Mouse (Mus musculus) liver, postnatal 0 days (tissue): Measurements from ENCODE around the gene Myod1. TPM values are rescaled to one million over a fixed set of nuclear protein-coding genes. Genes with fewer than 3 reads are reported as not detected.
A peak's percentile ranks its signal among the peaks of the same experiment; 100 is the strongest.

Source experiments
- ATAC-seq: fragments of 200-750 bp; cut with Nextera tagmentation; 2 replicates; pipeline ENCODE4 v1.8.0; 2017; ENCODE audit warnings: mild to moderate bottlenecking, moderate library complexity
- DNase-seq: peaks from one replicate; pipeline ENCODE4 v3.0.0-alpha.2; 2016
- H3K27ac ChIP-seq: fragments of 300-500 bp; sonication (generic); 2 replicates; pipeline ENCODE4 v1.5.1; 2014; ENCODE audit warnings: antibody characterized with exemption, moderate library complexity, mild to moderate bottlenecking, low read depth
- H3K27me3 ChIP-seq: fragments of 300-500 bp; sonication (generic); 2 replicates; pipeline ENCODE4 v1.6.1; 2014; ENCODE audit warnings: low read length, control low read depth, mixed read lengths; ENCODE audit not compliant: insufficient read depth
- H3K36me3 ChIP-seq: fragments of 300-500 bp; sonication (generic); replicated peaks from 2 replicates; pipeline ENCODE4 v1.6.1; 2014; ENCODE audit warnings: mild to moderate bottlenecking, control low read depth, low read length, moderate library complexity, mixed read lengths; ENCODE audit not compliant: insufficient read depth
- H3K4me1 ChIP-seq: fragments of 300-500 bp; sonication (generic); 2 replicates; pipeline ENCODE4 v1.6.1; 2014; ENCODE audit warnings: antibody characterized with exemption, mild to moderate bottlenecking, control low read depth; ENCODE audit not compliant: insufficient read depth
- H3K4me2 ChIP-seq: fragments of 300-500 bp; sonication (generic); 2 replicates; pipeline ENCODE4 v1.6.1; 2014; ENCODE audit warnings: low read depth, mild to moderate bottlenecking, low read length, moderate library complexity, mixed read lengths
- H3K4me3 ChIP-seq: fragments of 300-500 bp; sonication (generic); 2 replicates; pipeline ENCODE4 v1.5.1; 2014; ENCODE audit warnings: low read depth, low read length
- H3K9ac ChIP-seq: fragments of 300-500 bp; sonication (generic); replicated peaks from 2 replicates; pipeline ENCODE4 v1.6.1; 2014; ENCODE audit warnings: mild to moderate bottlenecking, moderate library complexity
- H3K9me3 ChIP-seq: fragments of 300-500 bp; sonication (generic); 2 replicates; pipeline ENCODE4 v1.6.1; 2016; ENCODE audit warnings: mild to moderate bottlenecking, control low read depth, low read length, mixed read lengths
- CTCF ChIP-seq: sonication (generic); IDR thresholded peaks from 2 replicates; pipeline ENCODE4 v1.5.1; 2016; ENCODE audit warnings: antibody characterized with exemption, low read depth
- EP300 ChIP-seq: IDR thresholded peaks from 2 replicates; pipeline ENCODE4 v1.6.1; 2016; ENCODE audit warnings: antibody characterized with exemption, low read depth, mild to moderate bottlenecking
- WGBS: fragments of 180-500 bp; shearing (Covaris S2); extraction: QIAGEN DNeasy Blood & Tissue Kit; methylation state at CpG from one replicate; pipeline ENCODE4 v1.1.7; 2014; ENCODE audit not compliant: insufficient replicate concordance; 5-methylcytosine and 5-hydroxymethylcytosine counted together
- polyA plus RNA-seq: library from polyadenylated mRNA; unstranded; fragments of >200 nt; fragmentation: Nextera tagmentation; extraction: Ambion mirVana; gene quantifications from 2 replicates; pipeline ENCODE4 v1.2.1, GENCODE M21; 2015

Gene Myod1
- polyA plus RNA-seq, 1 experiment from 2014 or later, result not detected

GRCm38 (mm10) chr7:46387430-46387829 lies 11.2 kb downstream of the Myod1 start:
- no peaks in the 10 kb centered on the region for H3K27me3 ChIP-seq
- ATAC-seq, result no peak
- no peak overlapping the region for H3K27ac ChIP-seq
- 76% methylated on average over 3 of the region's 3 CpGs for whole genome bisulfite sequencing
- H3K4me2 ChIP-seq, result no peak overlapping the region
- H3K9me3 ChIP-seq, result no peaks in the 10 kb centered on the region
- no peak for DNase-seq
- H3K4me3 ChIP-seq, result no peak overlapping the region
- TF ChIP-seq EP300, result no peak
- TF ChIP-seq CTCF, result no peak
- no peaks in the 10 kb centered on the region for H3K4me1 ChIP-seq
- H3K36me3 ChIP-seq, result no peaks in the 10 kb centered on the region
- H3K9ac ChIP-seq, result no peak overlapping the region

- Histone ChIP-seq H3K9ac (no peak overlapping the region), H3K9me3 (no peaks in the 10 kb centered on the region), H3K27ac (no peak overlapping the region), H3K4me2 (no peak overlapping the region), H3K27me3 (peaks cover 14% of the 10 kb centered on the region), H3K4me1 (no peaks in the 10 kb centered on the region), H3K36me3 (no peaks in the 10 kb centered on the region), H3K4me3 (no peak overlapping the region)
- TF ChIP-seq EP300 (no peak), CTCF (no peak)
- WGBS, result 48% methylated on average over 10 of the region's 10 CpGs
- DNase-seq, result no peak
- ATAC-seq, result no peak
These were observed 13.3 kb downstream of the Myod1 start for GRCm38 (mm10) chr7:46389456-46390085.

- ATAC-seq, result no peak
- no peaks in the 10 kb centered on the region for H3K36me3 ChIP-seq
- H3K4me1 ChIP-seq, result no peaks in the 10 kb centered on the region
- WGBS, result 46% methylated on average over 4 of the region's 4 CpGs
- H3K4me3 ChIP-seq, result no peak overlapping the region
- H3K9ac ChIP-seq, result no peak overlapping the region
- H3K9me3 ChIP-seq, result no peaks in the 10 kb centered on the region
- TF ChIP-seq EP300, result no peak
- TF ChIP-seq CTCF, result no peak
- no peak for DNase-seq
- H3K4me2 ChIP-seq, result no peak overlapping the region
- peaks cover 20% of the 10 kb centered on the region for H3K27me3 ChIP-seq
- peak overlapping the region; percentile 44; the same call in 1 of the 2 replicates for H3K27ac ChIP-seq
These were observed 14.0 kb downstream of the Myod1 start for GRCm38 (mm10) chr7:46390226-46390625.

- Histone ChIP-seq H3K27me3 (peaks cover 35% of the 10 kb centered on the region), H3K4me2 (no peak overlapping the region), H3K27ac (no peak overlapping the region), H3K9me3 (no peaks in the 10 kb centered on the region), H3K4me1 (peaks cover 8% of the 10 kb centered on the region), H3K4me3 (no peak overlapping the region), H3K36me3 (no peaks in the 10 kb centered on the region), H3K9ac (no peak overlapping the region)
- ATAC-seq, result no peak
- TF ChIP-seq CTCF (no peak), EP300 (no peak)
- no peak for DNase-seq
- 20% methylated on average over 5 of the region's 5 CpGs for WGBS
These were observed 15.4 kb downstream of the Myod1 start for GRCm38 (mm10) chr7:46391701-46392100.

- Histone ChIP-seq H3K9me3 (no peaks in the 10 kb centered on the region), H3K4me3 (no peak overlapping the region), H3K36me3 (no peaks in the 10 kb centered on the region), H3K4me2 (no peak overlapping the region), H3K9ac (no peak overlapping the region), H3K4me1 (peaks cover 8% of the 10 kb centered on the region), H3K27ac (no peak overlapping the region), H3K27me3 (peaks cover 49% of the 10 kb centered on the region)
- TF ChIP-seq EP300 (no peak), CTCF (peak; percentile 91)
- peak; percentile 82 for DNase-seq
- WGBS, result 3% methylated on average over 2 of the region's 2 CpGs
- ATAC-seq, result peak; percentile 55; the same call in 1 of the 2 replicates
These were observed 16.8 kb downstream of the Myod1 start for GRCm38 (mm10) chr7:46393116-46393515.

GRCm38 (mm10) chr7:46393718-46394511 lies 17.6 kb downstream of the Myod1 start:
- WGBS, result 31% methylated on average over 12 of the region's 12 CpGs
- Histone ChIP-seq H3K9me3 (no peaks in the 10 kb centered on the region), H3K4me3 (no peak overlapping the region), H3K27me3 (peaks cover 57% of the 10 kb centered on the region), H3K4me2 (no peak overlapping the region), H3K9ac (no peak overlapping the region), H3K36me3 (no peaks in the 10 kb centered on the region), H3K27ac (no peak overlapping the region), H3K4me1 (peaks cover 8% of the 10 kb centered on the region)
- no peak for DNase-seq
- no peak for TF ChIP-seq CTCF
- TF ChIP-seq EP300, result no peak
- ATAC-seq, result no peak
